8 mouse cellular contexts compared by ENCODE assay signal in genomic region chrX:48513166-48513807, GRCm38 (mm10). TPM values are rescaled to one million over a fixed set of nuclear protein-coding genes. Genes with fewer than 3 reads are reported as not detected.
A peak's percentile ranks its signal among the peaks of the same experiment; 100 is the strongest.
DNase-seq lines count a peak whose midpoint lies in the region; ATAC-seq and TF ChIP-seq lines count a peak whose summit lies in the region.

Gene Aifm1, minus strand, starts transcription at chrX:48513563.

- H3K27ac ChIP-seq in bone marrow macrophage, adult 2 months (ENCODE audit: insufficient read depth, low read depth, low read length): peak within 1 kb of the TSS; percentile 35; the same call in 1 of the 2 replicates
- H3K27ac ChIP-seq in embryonic fibroblast, embryonic 13.5 days (ENCODE audit: insufficient read depth, low read length): peak within 1 kb of the TSS; percentile 50
- no peak within 1 kb of the TSS for H3K27ac ChIP-seq in kidney, embryonic 14.5 days (ENCODE audit: low read depth, low read length)
- H3K27ac ChIP-seq in limb, embryonic 15.5 days: no peak within 1 kb of the TSS

- H3K9me3 ChIP-seq in kidney, embryonic 14.5 days (ENCODE audit: control insufficient read depth, low read length): no peaks in the 10 kb centered on the region
- no peaks in the 10 kb centered on the region for H3K9me3 ChIP-seq in limb, embryonic 15.5 days

- peak; percentile 99 for ATAC-seq in kidney, embryonic 14.5 days (ENCODE audit: low FRiP score, low TSS enrichment)
- peak; percentile 98 for ATAC-seq in limb, embryonic 15.5 days (ENCODE audit: insufficient number of reproducible peaks, low FRiP score, low TSS enrichment, low read depth)

- peak within 1 kb of the TSS; percentile 65 for H3K9ac ChIP-seq in kidney, embryonic 14.5 days (ENCODE audit: low read depth, low read length)
- H3K9ac ChIP-seq in limb, embryonic 15.5 days: peak within 1 kb of the TSS; percentile 37

- TF ChIP-seq CTCF in bone marrow macrophage, adult 2 months (IDR thresholded peaks at IDR 0.05; ENCODE audit: low read depth, low read length): no peak
- TF ChIP-seq CTCF in embryonic fibroblast, embryonic 13.5 days (IDR thresholded peaks at IDR 0.05; ENCODE audit: borderline replicate concordance, insufficient read depth, low read length): no peak

- DNase-seq in A20 (ENCODE audit: low read depth, low spot score): peak; percentile 92
- DNase-seq in heart, adult 9 months (ENCODE audit: low spot score in 2 of 2): peak; percentile 93 to 94
- DNase-seq in monocyte, adult 2 months (ENCODE audit: low read depth in 1 of 2, low spot score in 2 of 2): peak; percentile 74 to 84
- peak; percentile 92 for DNase-seq in spleen, postnatal 36 days (ENCODE audit: low spot score in 2 of 2)

- H3K4me3 ChIP-seq in bone marrow macrophage, adult 2 months (ENCODE audit: insufficient read depth, low read length): peak within 1 kb of the TSS; percentile 79
- H3K4me3 ChIP-seq in embryonic fibroblast, embryonic 13.5 days (ENCODE audit: insufficient read depth, low read length): peak within 1 kb of the TSS; percentile 60
- H3K4me3 ChIP-seq in kidney, embryonic 14.5 days (ENCODE audit: low read length): peak within 1 kb of the TSS; percentile 51
- peak within 1 kb of the TSS; percentile 55 for H3K4me3 ChIP-seq in limb, embryonic 15.5 days

- no peak for TF ChIP-seq POLR2A in bone marrow macrophage, adult 2 months (IDR thresholded peaks at IDR 0.05; ENCODE audit: borderline replicate concordance, low read depth, low read length)
- peak; percentile 78 for TF ChIP-seq POLR2A in embryonic fibroblast, embryonic 13.5 days (IDR thresholded peaks at IDR 0.05; ENCODE audit: low read depth, low read length)

- WGBS in kidney, embryonic 14.5 days: 28% methylated on average over 44 of the region's 45 CpGs
- WGBS in limb, embryonic 15.5 days: 20% methylated on average over 45 of the region's 45 CpGs

- peaks cover 4% of the 10 kb centered on the region; the same call in 1 of the 2 replicates for H3K4me1 ChIP-seq in bone marrow macrophage, adult 2 months (ENCODE audit: control insufficient read depth, insufficient read depth, low read length)
- no peaks in the 10 kb centered on the region; the same call in 1 of the 2 replicates for H3K4me1 ChIP-seq in embryonic fibroblast, embryonic 13.5 days (ENCODE audit: control insufficient read depth, insufficient read depth, low read length)
- H3K4me1 ChIP-seq in kidney, embryonic 14.5 days (ENCODE audit: control insufficient read depth, insufficient read depth, low read length): 0 out of 2 replicates have a peak, but pooled peaks cover 2% of the 10 kb centered on the region
- H3K4me1 ChIP-seq in limb, embryonic 15.5 days: no peaks in the 10 kb centered on the region

- H3K36me3 ChIP-seq in kidney, embryonic 14.5 days (ENCODE audit: control insufficient read depth, insufficient read depth, low read length): no peaks in the 10 kb centered on the region
- H3K36me3 ChIP-seq in limb, embryonic 15.5 days: no peaks in the 10 kb centered on the region

- no peaks in the 10 kb centered on the region for H3K27me3 ChIP-seq in kidney, embryonic 14.5 days (ENCODE audit: control insufficient read depth, insufficient read depth, low read length)
- H3K27me3 ChIP-seq in limb, embryonic 15.5 days: no peaks in the 10 kb centered on the region

- H3K4me2 ChIP-seq in kidney, embryonic 14.5 days (replicated peaks; ENCODE audit: low read depth, low read length): peak within 1 kb of the TSS; percentile 47
- H3K4me2 ChIP-seq in limb, embryonic 15.5 days: peak within 1 kb of the TSS; percentile 47

RNA-seq across cellular contexts. Expression of gene Aifm1, which starts in this region (rescaled TPM):
- polyA plus RNA-seq in bone marrow macrophage, adult 2 months (2012; ENCODE audit: insufficient read depth, insufficient read length, missing spikeins): 18.5 and 23.3 TPM in 2 replicates
- polyA plus RNA-seq in embryonic fibroblast, embryonic 13.5 days (2011; ENCODE audit: insufficient read length, low read depth, missing spikeins): 32.0 and 33.7 TPM in 2 replicates
- polyA plus RNA-seq in kidney, embryonic 14.5 days (2014; fragmentation: Nextera tagmentation; extraction: Ambion mirVana): 70.1 and 72.8 TPM in 2 replicates
- 55.3 and 59.3 TPM in 2 replicates for polyA plus RNA-seq in limb, embryonic 15.5 days (2015; fragmentation: Nextera tagmentation; extraction: Ambion mirVana)

Comparison
In these comparisons a context has a peak if more than half of its experiments do, and no peak if none do; other contexts are left out.
1. H3K27ac ChIP-seq: peak in bone marrow macrophage, adult 2 months (single experiment) and embryonic fibroblast, embryonic 13.5 days (single experiment); none in kidney, embryonic 14.5 days (single experiment) and limb, embryonic 15.5 days (single experiment).
2. Peak in every context shown above with its lines, with median percentiles within 50 percentile points of each other: DNase-seq and H3K4me3 ChIP-seq.